Mouse (Mus musculus) layer of hippocampus, adult 6 months (tissue): ENCODE measurements around the gene Crygn. TPM values are rescaled to one million over a fixed set of nuclear protein-coding genes. Genes with fewer than 3 reads are reported as not detected.

ENCODE experiments used
- long read RNA-seq, 2 experiments: library from polyadenylated mRNA; unstranded; transcript quantifications; one replicate each; pipeline ENCODE4 v2.0.0; 2019 to 2020
- polyA plus RNA-seq: library from polyadenylated mRNA; unstranded; fragments of <200 nt; fragmentation: Nextera tagmentation; gene quantifications from 2 replicates; pipeline ENCODE4 v1.2.3, GENCODE M21; 2021

Gene Crygn
- 10.8 and 11.1 TPM in 2 replicates for polyA plus RNA-seq
- long read RNA-seq, experiment 1, transcript Crygn-201 (4 exons, 768 nt): major isoform, 7 of 11 reads
- long read RNA-seq, experiment 1, partial matches to known transcripts: 1 of 11 reads
- long read RNA-seq, experiment 1, other reads (novel, unspliced or antisense): 1 of 11 reads
- long read RNA-seq, experiment 2: 0 reads

GRCm38 (mm10) chr5:24757816-24758215 is at the start of gene Crygn:
Gene Crygn (minus strand): TSS chr5:24758008.

GRCm38 (mm10) chr5:24730488-24730871 is 27.3 kb downstream of the Crygn start, which contains the start of gene Wdr86:
Gene Wdr86 (minus strand): TSS chr5:24730727.

Other genes with a start within 250 kb of the Crygn start
- gene Gbx1, start 230.8 kb downstream of the Crygn start, polyA plus RNA-seq: 0.04 TPM in 1 of 2 replicates, not detected in the other
- 0.38 and 0.40 TPM in 2 replicates for gene Asb10, start 217.0 kb downstream of the Crygn start, polyA plus RNA-seq
- gene 4931409K22Rik, start 201.2 kb downstream of the Crygn start, polyA plus RNA-seq: not detected in 2 replicates
- 71.2 and 72.9 TPM in 2 replicates for gene Abcf2, start 180.5 kb downstream of the Crygn start, polyA plus RNA-seq
- 12.2 and 15.9 TPM in 2 replicates for gene Chpf2, start 171.3 kb downstream of the Crygn start, polyA plus RNA-seq
- 8.8 and 9.1 TPM in 2 replicates for gene Smarcd3, start 133.6 kb downstream of the Crygn start, polyA plus RNA-seq
- gene Nub1, start 72.5 kb downstream of the Crygn start, polyA plus RNA-seq: 25.7 and 26.7 TPM in 2 replicates
- 0.28 and 7.4 TPM in 2 replicates for gene Wdr86, start 27.3 kb downstream of the Crygn start, polyA plus RNA-seq
- gene Rheb, start 84.6 kb upstream of the Crygn start, polyA plus RNA-seq: 246 TPM in 2 replicates